Mouse (Mus musculus): ENCODE data around the gene Cab39.
"Not testable (repeated sequence)": the region's sequence is repeated elsewhere in the genome, so short reads cannot be mapped to it uniquely, and the experiment has no call there.

Cab39 gene

DNA sequence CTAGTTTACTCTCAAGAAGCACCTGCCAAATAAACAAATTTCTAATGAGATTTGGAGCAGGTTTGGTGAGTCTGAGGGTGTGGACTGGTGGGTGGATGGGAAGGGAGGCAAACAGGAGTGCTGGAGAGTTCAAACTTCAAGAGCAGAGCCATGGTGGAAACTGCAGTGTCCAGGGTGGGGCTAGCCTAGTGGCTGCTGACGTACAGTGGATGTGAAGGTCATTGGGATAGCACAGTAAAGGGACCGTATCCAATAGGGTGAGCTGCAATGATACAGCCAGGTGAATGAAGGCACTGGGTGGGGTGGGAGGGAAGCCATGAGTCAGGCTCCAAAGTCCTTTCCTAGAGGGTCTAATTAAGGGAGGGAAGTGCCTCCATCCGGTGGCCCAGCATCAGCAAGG lies 2.7 kb upstream of the Cab39 start:
- no peak for DNase-seq (ENCODE audit: low read depth, low spot score)

DNA sequence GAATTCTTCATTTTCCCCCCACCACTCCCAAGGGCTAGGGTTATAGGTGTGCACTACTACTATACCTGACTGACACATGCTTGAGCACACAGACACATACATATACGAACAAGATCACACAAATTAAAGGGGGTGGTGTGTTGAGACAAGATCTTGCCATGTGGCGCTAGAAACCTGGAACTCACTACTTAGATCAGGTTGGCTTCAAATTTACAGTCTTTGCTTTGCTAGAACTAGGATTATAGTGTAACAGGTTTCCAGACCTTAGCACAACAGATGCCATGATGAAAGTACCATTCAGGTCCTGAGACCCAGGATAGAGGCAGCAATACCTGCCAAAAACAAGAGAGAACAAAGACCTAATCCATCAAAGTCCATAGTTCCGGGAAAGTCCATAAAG lies 1.8 kb upstream of the Cab39 start:
- no peak for DNase-seq (ENCODE audit: low read depth, low spot score)

DNA sequence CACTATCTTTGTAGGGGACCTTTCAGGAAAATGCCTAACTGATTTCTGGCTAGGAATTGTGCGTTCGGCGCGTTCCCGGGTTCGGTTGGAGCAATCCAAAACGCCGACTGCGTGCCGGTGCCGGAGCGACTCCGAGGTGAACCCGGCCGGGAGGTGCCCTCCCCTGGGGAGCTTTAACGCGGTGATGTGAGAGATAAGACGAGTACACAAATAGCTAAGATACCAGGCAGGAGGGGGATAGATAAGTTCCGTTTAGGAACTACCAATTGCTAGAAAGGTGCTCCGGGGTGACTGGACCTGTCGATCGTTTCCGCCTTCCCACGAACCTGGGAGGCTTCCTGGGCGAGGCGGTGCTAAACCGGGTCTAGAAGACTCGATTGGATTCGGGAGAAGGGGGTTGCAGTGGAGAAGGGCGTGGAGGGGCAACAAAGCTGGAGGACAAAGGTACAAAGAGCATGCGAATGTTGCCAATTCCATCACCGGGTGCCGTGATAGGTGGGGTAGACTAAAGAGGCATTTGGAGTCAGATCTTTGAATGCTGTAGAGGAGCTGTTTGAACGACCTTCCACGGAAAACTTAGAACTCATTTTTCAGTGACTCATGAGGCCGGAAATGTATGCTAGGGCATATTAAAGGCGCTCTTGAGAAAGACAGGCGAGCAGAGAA lies 998 bp downstream of the Cab39 start:
- DNase-seq (ENCODE audit: low read depth, low spot score), result peak; percentile 71

DNA sequence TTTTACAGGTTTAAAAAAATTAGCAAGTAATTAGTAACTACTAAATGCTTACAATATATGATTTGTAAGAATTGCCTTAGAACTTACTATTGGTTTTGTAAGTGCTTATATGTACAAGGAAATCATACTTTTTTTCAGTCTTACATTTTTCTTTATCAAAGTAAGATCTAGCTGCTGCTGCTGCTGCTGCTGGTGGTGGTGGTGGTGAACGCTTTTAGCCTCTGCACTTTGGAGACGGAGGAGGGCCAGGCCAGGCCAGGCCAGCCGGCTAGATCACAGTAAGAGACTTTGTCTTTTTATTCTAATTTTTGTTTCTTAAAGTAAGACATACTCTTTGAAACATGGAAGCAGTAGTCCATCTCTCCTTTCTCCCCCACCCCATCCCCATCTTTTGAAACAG lies 2.0 kb downstream of the Cab39 start:
- peak; percentile 24 for DNase-seq (ENCODE audit: low read depth, low spot score)

DNA sequence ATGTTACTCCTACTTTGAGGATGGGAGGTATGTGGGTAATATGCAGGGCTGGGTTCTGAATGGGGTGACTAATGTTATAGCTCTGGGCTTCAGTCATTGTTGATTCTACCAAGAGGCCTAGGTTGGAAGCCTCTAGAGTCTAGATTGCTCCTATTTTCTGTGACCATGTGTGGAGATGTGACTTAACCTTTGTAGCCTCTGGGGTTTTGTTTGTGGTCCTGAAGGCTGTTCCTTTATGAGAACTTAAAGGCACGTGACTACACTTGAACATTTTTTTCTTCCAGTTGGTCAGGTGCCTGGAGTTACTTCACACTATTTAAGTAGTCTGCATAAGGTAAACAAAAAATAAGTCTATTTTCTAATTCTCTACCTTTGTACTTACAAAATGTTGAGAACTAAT lies 6.5 kb downstream of the Cab39 start:
- DNase-seq (ENCODE audit: low read depth, low spot score), result no peak

DNA sequence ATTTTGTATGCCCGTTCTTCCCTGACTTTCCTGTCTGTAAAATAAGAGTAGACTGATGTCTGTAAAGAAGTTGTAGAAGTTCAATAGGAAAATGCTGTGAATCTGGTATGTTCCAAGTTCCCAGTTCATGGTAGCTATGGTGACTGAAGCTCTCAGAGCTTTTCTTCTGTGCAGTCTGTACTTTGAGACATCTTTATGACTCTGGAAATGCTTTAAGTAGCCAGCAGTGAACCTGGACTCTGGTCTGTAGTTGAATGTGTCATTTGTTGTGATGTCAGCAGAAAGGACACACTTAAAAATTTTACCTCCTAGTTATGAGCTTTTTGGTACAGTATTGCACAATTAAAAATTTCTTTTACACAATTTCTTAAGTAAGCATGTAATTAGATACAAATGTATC lies 9.3 kb downstream of the Cab39 start:
- DNase-seq (ENCODE audit: low read depth, low spot score), result no peak

DNA sequence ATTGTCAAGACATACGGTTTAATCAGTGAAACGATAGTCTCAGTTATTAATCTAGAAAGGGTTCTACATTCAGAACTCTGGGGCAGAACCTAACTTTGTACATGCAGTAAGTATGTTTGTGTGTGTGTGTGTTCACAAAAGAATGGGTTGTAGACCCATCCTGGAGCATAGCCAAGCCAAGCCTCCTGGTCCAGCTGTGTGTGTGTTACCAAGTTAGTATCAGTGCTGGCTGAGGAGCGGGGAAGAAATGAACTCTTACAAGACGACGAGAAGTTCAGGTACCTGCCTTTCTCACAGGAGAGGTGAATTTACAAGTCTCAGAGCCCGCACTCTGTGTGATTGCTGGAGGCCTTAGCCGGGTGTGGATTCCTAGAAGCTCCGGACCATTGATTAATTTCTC lies 11.3 kb downstream of the Cab39 start:
- DNase-seq (ENCODE audit: low read depth, low spot score), result no peak

DNA sequence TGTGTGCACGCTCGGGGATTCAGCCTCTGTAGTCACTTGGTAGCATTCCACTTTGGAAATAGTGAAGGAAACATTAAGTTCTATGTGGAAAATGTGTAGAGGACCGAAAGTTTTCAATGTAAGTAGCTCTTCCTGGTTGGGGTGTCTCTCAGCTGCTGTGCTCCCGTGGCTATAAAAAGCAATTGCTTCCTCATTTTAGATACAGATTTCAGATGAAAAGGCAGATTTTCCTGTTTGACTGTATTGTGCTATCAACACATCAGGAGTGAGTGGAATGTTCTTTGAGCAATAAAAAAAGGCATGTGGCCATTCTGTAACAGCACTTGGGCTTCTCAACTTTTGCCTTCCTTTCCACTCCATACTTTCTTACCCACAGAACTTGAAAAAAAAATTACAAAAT lies 16.0 kb downstream of the Cab39 start:
- DNase-seq (ENCODE audit: low read depth, low spot score), result no peak

DNA sequence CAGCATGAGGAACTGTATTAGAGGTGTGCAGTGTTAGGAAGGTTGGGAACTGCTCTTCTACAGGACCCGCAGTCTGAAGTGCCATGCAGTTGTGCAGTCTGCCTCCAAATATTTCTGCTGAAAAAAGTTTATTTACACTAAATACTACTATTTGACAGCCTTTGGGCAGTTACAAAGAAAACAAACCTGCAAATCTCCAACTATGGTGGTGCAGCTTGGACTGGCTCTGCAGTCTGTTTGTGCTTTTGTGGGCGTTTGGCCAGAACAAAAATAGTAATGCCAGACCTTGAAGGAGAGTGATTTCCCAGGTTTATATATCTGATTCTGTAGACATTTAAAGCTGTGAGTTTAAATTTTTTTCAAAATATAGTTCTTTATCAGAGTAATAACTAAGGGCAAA lies 17.1 kb downstream of the Cab39 start:
- DNase-seq (ENCODE audit: low read depth, low spot score), result no peak

DNA sequence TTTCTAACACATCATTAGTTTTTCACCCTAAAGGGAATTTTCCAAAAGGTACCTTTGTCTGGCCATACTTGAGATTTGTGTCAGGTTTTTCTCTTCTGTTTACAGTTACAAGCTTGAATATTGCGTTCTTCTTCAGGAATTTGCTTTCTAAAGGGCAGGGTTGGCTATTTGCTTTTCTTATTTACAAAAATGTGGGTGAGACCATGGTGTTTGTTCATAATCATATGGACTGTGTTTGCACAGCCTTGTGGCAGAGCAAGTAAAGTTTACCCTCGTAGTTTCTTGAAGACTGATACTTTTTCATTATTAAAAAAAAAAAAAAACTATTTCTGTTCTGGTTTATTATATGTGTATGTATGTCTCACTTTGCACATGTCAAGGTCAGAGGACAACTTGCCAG lies 17.5 kb downstream of the Cab39 start:
- DNase-seq (ENCODE audit: low read depth, low spot score), result no peak

DNA sequence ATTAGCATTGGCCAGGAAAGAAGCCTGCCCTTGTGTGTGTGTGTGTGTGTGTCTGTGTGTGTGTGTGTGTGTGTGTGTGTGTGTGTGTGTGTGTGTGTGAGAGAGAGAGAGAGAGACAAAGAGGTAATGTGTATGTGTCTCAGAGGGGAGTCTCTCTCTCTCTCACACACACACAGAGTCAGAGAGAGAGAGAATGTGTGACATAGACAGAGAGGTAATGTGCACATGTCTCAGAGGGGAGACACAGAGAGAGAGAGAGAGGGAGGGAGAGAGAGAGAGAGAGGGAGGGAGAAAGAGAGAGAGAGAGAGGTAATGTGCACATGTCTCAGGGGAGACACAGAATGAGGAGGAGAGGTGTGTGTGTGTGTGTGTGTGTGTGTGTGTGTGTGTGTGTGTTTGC lies 21.0 kb downstream of the Cab39 start:
- not testable (repeated sequence) for DNase-seq (ENCODE audit: low read depth, low spot score)

DNA sequence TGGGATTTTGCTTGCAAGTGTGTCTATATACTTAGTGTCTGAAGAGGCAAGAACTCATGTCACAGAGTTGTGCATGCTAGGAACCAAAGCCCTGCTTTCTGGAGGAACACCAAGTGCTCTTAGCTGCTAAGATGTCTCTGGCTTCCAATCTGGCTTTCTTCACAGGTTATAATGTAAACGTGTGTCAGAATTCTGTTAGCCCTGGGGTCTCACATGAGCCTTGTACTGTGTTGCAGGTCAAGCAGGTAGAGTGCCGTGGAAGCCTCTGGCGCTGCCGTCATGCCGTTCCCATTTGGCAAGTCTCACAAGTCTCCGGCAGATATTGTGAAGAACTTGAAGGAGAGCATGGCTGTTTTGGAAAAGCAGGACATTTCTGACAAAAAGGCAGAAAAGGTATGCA lies 24.9 kb downstream of the Cab39 start:
- no peak for DNase-seq (ENCODE audit: low read depth, low spot score)

DNA sequence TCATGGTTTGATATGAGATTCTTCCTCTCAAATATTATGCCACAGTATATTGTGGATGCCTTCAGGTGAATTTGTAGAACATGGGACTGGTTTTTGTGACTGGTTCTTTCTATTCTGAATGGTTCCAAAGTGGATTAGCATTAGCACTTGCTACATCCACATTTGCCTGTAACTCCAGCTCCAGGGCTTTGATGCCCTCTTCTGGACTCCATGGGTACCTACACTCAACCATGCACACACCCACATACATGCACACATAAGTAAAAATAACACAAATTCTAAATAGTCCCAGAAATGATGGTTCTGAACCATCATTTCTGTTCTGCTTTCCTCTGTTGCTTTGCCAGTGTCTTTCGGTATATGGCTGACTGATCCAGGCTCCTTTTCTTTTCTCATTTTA lies 26.5 kb downstream of the Cab39 start:
- DNase-seq (ENCODE audit: low read depth, low spot score), result peak; percentile 25

DNA sequence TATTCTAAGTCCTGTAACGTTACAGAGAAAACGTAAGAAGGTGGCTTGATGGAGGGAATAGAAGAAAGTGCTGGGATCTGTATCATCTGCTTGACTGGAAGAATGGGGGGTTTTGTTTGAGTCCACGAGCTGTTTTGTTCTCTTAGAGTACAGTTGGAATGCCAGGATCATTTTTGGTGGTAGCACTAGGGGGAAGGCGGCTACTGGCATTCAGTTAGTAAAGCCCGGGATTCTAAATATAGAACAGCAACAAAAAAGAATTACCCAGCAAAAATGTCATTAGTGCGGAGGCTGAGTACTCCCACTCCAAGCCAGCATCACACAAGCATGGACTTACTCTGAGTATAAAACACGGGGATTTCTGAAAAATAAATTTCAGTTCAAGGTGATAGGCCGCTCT lies 29.0 kb downstream of the Cab39 start:
- DNase-seq (ENCODE audit: low read depth, low spot score), result no peak

DNA sequence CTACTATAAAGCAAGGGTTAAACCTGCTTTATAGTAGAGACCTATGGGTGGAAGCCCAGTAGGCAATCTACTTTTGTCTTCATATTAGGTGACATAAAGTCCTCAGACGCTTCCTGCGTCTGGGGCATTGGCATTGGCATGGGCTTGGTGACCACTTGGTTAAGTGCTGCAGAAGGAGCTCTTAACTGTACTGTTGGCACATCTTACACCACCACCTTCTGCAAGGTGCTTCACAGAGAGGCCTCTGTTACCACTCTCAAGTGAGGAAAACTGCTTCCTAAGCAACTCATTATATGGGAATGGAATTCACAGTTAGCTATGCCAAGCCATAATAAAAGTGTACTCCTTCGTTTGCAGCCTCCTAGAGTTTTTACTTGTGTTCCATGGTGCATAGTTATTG lies 31.7 kb downstream of the Cab39 start:
- DNase-seq (ENCODE audit: low read depth, low spot score), result no peak

DNA sequence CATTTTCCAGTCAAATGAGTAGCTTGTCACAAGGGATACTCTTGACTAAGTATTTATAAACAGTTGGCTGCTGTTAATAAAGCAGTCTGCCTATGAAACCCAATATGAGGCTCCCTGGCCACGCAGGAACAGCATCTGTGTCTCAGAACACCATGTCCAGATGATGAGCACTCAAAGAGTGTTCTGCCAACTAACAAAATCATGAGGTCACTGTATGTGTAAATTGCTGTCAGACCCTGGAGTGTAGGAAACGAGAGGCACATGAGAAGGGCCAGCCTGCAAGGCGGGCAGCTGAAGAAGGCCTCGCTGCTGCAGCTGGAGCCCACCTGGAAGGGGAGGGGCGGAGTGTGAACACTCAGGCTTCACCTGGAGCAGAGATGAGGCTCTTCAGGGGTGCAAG lies 33.9 kb downstream of the Cab39 start:
- no peak for DNase-seq (ENCODE audit: low read depth, low spot score)

DNA sequence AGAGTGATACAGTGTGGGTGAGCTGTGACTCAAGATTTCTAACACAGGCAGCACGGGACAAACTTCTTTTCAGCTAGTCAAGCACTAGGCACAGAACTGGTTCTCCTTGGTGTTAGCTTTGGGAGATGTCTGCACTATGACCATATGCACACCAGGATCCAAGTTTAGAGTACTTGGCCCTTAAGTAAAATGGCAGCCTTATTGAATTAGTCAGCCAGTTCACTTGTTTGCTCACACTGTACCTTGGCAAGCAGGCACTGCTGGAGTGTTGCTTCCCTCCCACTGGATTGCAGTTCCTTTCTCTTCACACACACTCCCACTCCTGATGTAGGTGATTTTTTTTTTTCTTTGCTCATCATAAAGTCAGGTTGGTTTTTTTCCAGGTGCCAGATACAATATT lies 35.8 kb downstream of the Cab39 start:
- DNase-seq (ENCODE audit: low read depth, low spot score), result no peak

DNA sequence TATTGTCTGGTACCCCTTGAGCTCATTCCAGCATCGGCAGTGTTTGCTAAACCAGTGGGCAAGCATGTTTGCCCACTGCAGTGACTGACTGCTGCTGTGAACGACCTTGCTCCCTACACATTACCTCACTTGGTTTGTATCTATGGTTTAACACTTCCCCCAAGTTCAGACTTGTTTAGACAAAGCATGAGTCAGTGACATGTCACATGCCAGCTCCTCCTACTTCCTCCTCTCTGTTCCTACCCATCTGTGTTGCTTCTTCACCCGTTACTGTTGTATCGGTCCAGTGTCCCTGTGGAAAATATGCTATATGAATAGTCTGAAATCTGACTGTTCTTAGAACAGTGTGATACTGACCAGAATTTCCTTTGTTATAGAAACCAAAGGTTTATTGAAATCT lies 44.8 kb downstream of the Cab39 start:
- peak; percentile 67 for DNase-seq (ENCODE audit: low read depth, low spot score)

DNA sequence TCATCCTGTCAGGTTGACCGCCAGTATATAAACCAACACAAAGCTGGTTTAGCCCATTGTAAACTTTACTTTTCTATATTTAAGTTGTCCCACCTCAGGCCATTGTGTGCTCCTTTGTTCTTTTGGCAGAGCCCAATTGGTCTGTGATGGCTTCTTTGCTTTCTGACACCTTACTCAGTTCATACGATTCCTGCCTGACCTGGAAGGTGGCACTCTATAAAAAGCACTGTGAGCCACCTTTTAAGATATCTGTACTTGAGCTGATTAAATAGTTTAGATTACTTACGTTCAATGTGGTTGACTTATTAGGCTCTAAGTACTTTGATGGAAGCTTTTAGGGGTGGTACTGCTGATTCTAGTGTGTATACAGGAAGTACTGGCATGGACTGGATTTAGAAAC lies 46.1 kb downstream of the Cab39 start:
- no peak for DNase-seq (ENCODE audit: low read depth, low spot score)

DNA sequence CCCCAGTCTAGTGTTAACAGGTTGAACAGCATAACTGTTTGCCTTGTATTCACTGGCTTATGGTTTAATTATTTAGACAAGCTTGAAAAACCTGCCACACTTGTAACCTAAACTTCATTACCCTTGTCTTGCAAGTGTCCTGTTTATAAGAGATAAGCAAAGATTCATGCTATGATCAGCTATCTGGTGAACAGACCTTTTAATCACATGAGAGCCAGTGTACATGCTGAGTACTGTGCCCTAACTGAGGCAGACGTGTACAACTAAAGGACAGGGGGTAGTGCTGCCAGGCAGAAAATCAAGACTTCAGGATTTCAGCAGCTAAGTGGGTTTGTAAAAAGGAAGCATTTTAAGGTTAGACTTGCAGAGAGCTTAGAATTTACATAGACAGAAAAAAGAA lies 46.5 kb downstream of the Cab39 start:
- DNase-seq (ENCODE audit: low read depth, low spot score), result no peak

DNA sequence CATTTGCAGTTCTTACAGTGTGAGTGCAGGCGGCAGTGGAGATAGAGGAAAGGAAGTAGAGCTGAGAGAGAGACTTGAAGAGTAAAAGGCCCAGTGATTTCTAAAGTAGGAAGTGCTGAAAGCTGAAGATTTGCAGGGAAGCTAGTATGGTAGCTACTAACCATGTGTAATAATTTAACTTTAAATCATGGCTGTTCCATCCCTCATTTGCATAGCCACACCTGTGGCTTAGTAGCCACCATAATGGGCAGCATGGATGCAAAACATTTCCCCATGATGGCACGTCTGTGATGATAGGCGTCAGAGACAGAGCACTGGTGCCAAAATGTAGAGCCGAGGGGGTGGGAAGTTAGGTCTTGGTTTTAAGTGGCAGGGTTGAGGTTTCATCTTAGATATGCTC lies 47.2 kb downstream of the Cab39 start:
- peak; percentile 18 for DNase-seq (ENCODE audit: low read depth, low spot score)

DNA sequence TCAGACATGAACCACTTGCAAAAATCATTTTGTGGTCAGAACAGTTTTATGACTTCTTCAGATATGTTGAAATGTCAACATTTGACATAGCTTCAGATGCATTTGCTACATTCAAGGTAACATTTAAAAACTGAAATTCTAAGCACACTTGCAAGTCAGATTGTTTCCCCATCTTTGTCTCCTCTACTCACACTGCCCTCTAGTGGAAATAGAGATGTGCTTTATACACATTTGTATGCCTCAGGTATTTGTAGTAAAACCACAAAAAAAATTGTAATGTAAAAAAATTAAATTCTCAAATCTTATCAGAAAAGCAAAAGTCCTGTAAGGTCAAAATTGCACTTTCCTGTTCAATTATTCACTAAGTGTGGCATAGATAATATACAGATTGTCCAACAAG lies 49.0 kb downstream of the Cab39 start:
- peak; percentile 64 for DNase-seq (ENCODE audit: low read depth, low spot score)

DNA sequence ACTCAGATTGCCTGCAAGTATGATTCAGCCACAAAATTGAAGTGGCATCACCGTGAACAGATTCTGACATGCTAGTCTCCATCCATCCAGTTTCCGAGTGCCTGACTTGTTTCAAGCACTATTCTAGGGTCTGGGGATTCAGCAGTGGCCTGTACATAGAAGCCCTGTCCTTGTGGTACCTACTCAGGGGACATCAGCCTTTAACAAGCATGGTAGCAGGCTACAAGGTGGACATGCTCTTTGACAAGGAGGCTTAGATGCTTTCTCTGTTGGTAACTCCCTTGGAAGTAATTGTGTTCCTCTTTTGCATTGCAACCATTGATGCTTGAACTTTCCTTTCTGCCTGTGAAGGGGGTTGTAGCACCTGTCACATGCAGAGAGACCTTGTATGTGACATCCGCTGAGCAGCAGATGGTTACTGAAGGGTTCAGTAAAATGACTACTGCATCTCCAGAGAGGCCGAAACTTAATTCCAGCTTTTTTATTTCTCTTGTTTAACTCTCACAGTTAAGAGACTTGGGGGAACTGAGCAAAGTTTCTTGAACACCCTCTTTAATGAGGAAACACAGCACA lies 50.1 kb downstream of the Cab39 start:
- DNase-seq (ENCODE audit: low read depth, low spot score), result no peak

DNA sequence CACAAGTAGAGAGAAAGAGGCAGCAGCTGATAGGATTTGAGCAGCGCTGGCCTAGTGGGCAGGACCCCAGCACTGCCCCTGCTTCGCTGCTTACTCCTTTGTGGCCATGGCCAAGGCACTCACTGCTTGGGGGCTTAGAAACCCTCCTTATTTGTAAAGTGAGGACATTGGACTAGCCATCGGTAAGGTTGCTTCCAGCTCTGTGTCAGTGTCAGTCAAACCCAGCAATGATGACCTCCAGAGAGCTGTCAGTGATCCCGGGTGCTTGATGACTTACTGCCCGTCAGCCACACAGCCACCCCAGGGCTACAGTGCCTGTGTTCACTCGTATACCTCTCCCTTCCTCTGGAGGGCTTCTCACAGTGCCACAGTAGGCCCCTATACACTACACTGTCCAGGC lies 51.7 kb downstream of the Cab39 start:
- DNase-seq (ENCODE audit: low read depth, low spot score), result no peak

Measured in CD4-positive, CD25-positive, alpha-beta regulatory T cell, adult 2 months (primary cell).